Mouse (Mus musculus): ENCODE measurements around the gene Icam5. TPM values are rescaled to one million over a fixed set of nuclear protein-coding genes. Genes with fewer than 3 reads are reported as not detected.
"Not testable (repeated sequence)": the region's sequence is repeated elsewhere in the genome, so short reads cannot be mapped to it uniquely, and the experiment has no call there.

Icam5 gene
- total and polyA plus RNA-seq, 3 experiments: 0.33 to 0.38 TPM; not detected in 1

DNA sequence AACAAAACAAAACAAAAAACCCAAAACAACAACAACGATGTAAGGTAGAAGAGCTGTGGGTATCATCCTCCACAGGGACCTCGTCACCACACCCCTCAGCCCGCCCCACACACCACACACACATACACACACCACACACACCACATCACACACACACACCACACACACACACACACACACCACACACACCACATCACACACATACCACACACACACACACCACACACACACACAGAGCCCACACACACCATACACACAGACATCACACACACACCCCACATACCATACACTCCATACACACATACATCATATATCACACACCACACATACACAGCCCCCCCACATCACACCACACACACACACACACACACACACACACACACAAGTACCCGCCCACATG lies 40.3 kb upstream of the Icam5 start:
- ATAC-seq (ENCODE audit: extremely low read depth, insufficient number of reproducible peaks, low FRiP score, poor library complexity, severe bottlenecking) (no peak), DNase-seq (ENCODE audit: low spot score) (no peak)
- H3K4me1 ChIP-seq (ENCODE audit: insufficient read depth, low read depth, low read length): peaks cover 16% of the 10 kb centered on the region
- TF ChIP-seq GATA2 (IDR thresholded peaks at IDR 0.05; ENCODE audit: borderline replicate concordance, low read depth, low read length): no peak
- no peak for TF ChIP-seq GATA1 (IDR thresholded peaks at IDR 0.05; ENCODE audit: borderline replicate concordance, low read length)
- TF ChIP-seq POLR2AphosphoS5 (IDR thresholded peaks at IDR 0.05; ENCODE audit: insufficient replicate concordance, low read depth, low read length): no peak
- no peak for TF ChIP-seq TAL1 (conservative IDR thresholded peaks at IDR 0.05; ENCODE audit: low read depth, low read length)
- no peak for TF ChIP-seq CTCF (IDR thresholded peaks at IDR 0.05; ENCODE audit: low read depth, low read length)
- peaks cover 2% of the 10 kb centered on the region for H3K36me3 ChIP-seq (replicated peaks)
- peaks cover 21% of the 10 kb centered on the region for H3K27me3 ChIP-seq (ENCODE audit: insufficient read depth, low read length)
- H3K9me3 ChIP-seq (replicated peaks): no peaks in the 10 kb centered on the region
- no peak overlapping the region for H3K4me3 ChIP-seq (ENCODE audit: low read depth, low read length)

DNA sequence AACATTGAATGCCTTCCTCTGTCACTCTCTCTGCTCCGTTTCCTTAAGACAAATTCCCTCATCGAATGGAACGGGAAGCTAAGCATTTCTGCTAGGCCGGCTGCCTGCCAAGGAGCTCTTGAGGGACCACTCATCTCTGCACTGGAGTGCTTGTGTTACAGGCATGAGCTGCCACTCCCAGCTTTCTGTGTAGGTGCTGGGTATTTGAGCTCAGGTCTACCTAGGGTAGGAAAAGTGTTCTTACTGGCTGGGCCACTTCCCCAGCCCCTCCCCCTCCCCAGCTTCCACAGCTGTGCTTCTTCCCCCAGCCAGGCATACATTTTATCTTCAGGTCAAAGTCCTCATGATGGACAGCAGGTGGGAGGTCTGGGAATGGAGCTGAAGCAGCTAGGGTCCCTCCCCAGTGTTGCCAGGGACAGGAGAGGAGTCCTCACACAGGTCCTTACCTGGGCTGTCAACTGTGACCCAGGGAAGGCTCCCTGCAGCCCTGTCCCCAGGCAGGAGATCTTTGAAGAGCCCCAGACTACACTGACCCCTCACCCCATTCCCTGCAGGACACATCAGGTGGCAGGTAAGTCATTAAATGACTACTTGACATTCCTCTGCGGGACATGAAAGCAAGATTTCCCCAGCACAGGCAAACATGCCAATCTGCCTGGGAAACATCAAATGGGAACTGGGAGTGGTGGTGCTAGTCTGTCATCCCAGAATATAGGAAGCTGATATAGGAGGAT lies 38.5 kb upstream of the Icam5 start:
- no peak for ATAC-seq (ENCODE audit: extremely low read depth, insufficient number of reproducible peaks, low FRiP score, poor library complexity, severe bottlenecking)
- peaks cover 8% of the 10 kb centered on the region for H3K27me3 ChIP-seq (ENCODE audit: insufficient read depth, low read length)
- no peak for DNase-seq (ENCODE audit: low spot score)
- TF ChIP-seq GATA2 (IDR thresholded peaks at IDR 0.05; ENCODE audit: borderline replicate concordance, low read depth, low read length) (no peak), POLR2AphosphoS5 (IDR thresholded peaks at IDR 0.05; ENCODE audit: insufficient replicate concordance, low read depth, low read length) (no peak), GATA1 (IDR thresholded peaks at IDR 0.05; ENCODE audit: borderline replicate concordance, low read length) (no peak), CTCF (IDR thresholded peaks at IDR 0.05; ENCODE audit: low read depth, low read length) (no peak), TAL1 (conservative IDR thresholded peaks at IDR 0.05; ENCODE audit: low read depth, low read length) (no peak)
- H3K4me3 ChIP-seq (ENCODE audit: low read depth, low read length): no peak overlapping the region
- H3K9me3 ChIP-seq (replicated peaks): no peaks in the 10 kb centered on the region
- peaks cover 2% of the 10 kb centered on the region for H3K36me3 ChIP-seq (replicated peaks)
- peaks cover 20% of the 10 kb centered on the region for H3K4me1 ChIP-seq (ENCODE audit: insufficient read depth, low read depth, low read length)

DNA sequence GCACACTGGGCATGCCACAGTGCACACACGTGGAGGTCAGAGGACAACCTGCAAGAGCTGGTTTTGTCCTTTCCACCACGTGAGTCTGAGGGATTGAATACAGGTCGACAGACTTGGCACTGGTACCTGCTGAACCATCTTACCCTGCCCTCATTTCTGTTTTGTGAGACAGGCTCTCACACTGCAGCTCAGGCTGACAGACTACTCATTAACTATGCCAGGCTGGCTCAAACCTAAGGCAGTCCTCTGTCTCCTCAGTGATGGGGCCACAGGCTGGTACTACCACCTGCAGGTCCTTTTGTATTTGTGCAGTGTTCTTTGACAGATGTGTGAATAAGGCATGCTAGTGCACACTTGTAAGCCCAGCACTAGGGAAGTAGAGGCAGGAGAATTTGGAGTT lies 36.8 kb upstream of the Icam5 start:
- no peak overlapping the region for H3K4me3 ChIP-seq (ENCODE audit: low read depth, low read length)
- H3K9me3 ChIP-seq (replicated peaks): no peaks in the 10 kb centered on the region
- ATAC-seq (ENCODE audit: extremely low read depth, insufficient number of reproducible peaks, low FRiP score, poor library complexity, severe bottlenecking): no peak
- H3K36me3 ChIP-seq (replicated peaks): peaks cover 7% of the 10 kb centered on the region
- TF ChIP-seq GATA2 (IDR thresholded peaks at IDR 0.05; ENCODE audit: borderline replicate concordance, low read depth, low read length) (no peak), GATA1 (IDR thresholded peaks at IDR 0.05; ENCODE audit: borderline replicate concordance, low read length) (no peak), CTCF (IDR thresholded peaks at IDR 0.05; ENCODE audit: low read depth, low read length) (no peak), TAL1 (conservative IDR thresholded peaks at IDR 0.05; ENCODE audit: low read depth, low read length) (no peak), POLR2AphosphoS5 (IDR thresholded peaks at IDR 0.05; ENCODE audit: insufficient replicate concordance, low read depth, low read length) (no peak)
- DNase-seq (ENCODE audit: low spot score): no peak
- H3K4me1 ChIP-seq (ENCODE audit: insufficient read depth, low read depth, low read length): peaks cover 18% of the 10 kb centered on the region
- no peaks in the 10 kb centered on the region for H3K27me3 ChIP-seq (ENCODE audit: insufficient read depth, low read length)

DNA sequence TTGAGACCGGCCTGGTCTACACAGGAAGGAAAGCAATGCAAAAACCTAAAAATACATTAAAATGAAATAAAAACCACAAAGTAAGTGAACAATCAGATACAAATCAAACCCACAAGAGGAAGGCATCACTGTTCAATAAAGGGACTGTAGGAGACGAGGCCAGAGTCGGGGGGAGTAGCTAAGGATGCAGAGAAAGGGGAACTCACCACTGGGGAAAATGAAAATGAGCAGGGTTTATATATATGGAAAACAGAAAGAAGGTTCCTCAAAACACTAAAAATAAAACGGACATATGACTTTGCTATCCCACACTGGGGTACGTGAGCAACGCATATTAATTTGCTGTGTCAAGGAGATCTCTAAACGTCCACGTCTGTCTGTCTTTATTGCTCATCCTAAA lies 34.8 kb upstream of the Icam5 start:
- Histone ChIP-seq H3K36me3 (replicated peaks) (peaks cover 7% of the 10 kb centered on the region), H3K27me3 (ENCODE audit: insufficient read depth, low read length) (no peaks in the 10 kb centered on the region), H3K4me1 (ENCODE audit: insufficient read depth, low read depth, low read length) (peaks cover 17% of the 10 kb centered on the region), H3K9me3 (replicated peaks) (no peaks in the 10 kb centered on the region), H3K4me3 (ENCODE audit: low read depth, low read length) (no peak overlapping the region)
- no peak for TF ChIP-seq POLR2AphosphoS5 (IDR thresholded peaks at IDR 0.05; ENCODE audit: insufficient replicate concordance, low read depth, low read length)
- no peak for TF ChIP-seq CTCF (IDR thresholded peaks at IDR 0.05; ENCODE audit: low read depth, low read length)
- DNase-seq (ENCODE audit: low spot score) (no peak), ATAC-seq (ENCODE audit: extremely low read depth, insufficient number of reproducible peaks, low FRiP score, poor library complexity, severe bottlenecking) (peak; percentile 37)

DNA sequence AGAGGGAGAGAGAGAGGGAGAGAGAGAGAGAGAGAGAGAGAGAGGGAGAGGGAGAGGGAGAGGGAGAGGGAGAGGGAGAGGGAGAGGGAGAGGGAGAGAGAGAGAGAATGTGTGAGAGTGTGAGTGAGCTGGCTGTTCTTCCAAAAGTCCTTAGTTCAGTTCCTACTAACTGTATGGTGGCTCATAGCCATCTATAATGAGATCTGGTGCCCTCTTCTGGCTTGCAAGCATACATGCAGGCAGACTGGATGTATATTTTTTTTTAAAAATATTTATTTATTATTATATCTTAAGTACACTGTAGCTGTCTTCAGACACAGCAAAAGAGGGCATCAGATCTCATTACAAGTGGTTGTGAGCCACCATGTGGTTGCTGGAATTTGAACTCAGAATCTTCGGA lies 33.5 kb upstream of the Icam5 start:
- TF ChIP-seq CTCF (IDR thresholded peaks at IDR 0.05; ENCODE audit: low read depth, low read length): 0 out of 2 replicates have a peak, but pooled peaks have one; percentile 10
- not testable (repeated sequence) for H3K36me3 ChIP-seq (replicated peaks); DNase-seq (ENCODE audit: low spot score); ATAC-seq (ENCODE audit: extremely low read depth, insufficient number of reproducible peaks, low FRiP score, poor library complexity, severe bottlenecking); H3K4me3 ChIP-seq (ENCODE audit: low read depth, low read length); H3K27me3 ChIP-seq (ENCODE audit: insufficient read depth, low read length); H3K9me3 ChIP-seq (replicated peaks)
- H3K4me1 ChIP-seq (ENCODE audit: insufficient read depth, low read depth, low read length): peaks cover 23% of the 10 kb centered on the region

DNA sequence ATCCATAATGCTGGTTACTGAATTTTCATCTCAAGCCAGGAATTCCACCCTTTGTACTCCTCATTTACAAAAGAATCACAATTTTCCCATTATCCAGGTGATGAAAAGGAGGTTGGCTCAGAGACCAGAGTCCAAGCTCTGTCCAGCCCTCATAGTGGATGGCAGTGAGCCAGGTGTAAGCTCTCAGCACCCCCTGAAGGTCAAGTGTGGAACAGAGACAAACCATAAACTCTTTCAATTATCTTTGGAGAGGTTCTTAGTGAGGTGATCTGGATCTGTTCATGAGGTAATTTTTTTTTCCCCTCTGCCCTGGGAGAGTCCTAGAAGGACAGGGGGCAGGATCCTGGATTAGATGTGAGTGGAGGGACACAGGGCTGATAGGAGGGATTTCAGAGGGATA lies 31.1 kb upstream of the Icam5 start:
- TF ChIP-seq CTCF (IDR thresholded peaks at IDR 0.05; ENCODE audit: low read depth, low read length) (no peak), GATA1 (IDR thresholded peaks at IDR 0.05; ENCODE audit: borderline replicate concordance, low read length) (no peak), TAL1 (conservative IDR thresholded peaks at IDR 0.05; ENCODE audit: low read depth, low read length) (no peak)
- H3K27me3 ChIP-seq (ENCODE audit: insufficient read depth, low read length): no peaks in the 10 kb centered on the region
- peaks cover 27% of the 10 kb centered on the region for H3K4me1 ChIP-seq (ENCODE audit: insufficient read depth, low read depth, low read length)
- peaks cover 24% of the 10 kb centered on the region for H3K36me3 ChIP-seq (replicated peaks)
- ATAC-seq (ENCODE audit: extremely low read depth, insufficient number of reproducible peaks, low FRiP score, poor library complexity, severe bottlenecking) (no peak), DNase-seq (ENCODE audit: low spot score) (no peak)
- H3K4me3 ChIP-seq (ENCODE audit: low read depth, low read length): no peak overlapping the region
- no peaks in the 10 kb centered on the region for H3K9me3 ChIP-seq (replicated peaks)

All from G1E (cell line).